25 mouse cellular contexts compared by ENCODE assay signal in the genomic region with DNA sequence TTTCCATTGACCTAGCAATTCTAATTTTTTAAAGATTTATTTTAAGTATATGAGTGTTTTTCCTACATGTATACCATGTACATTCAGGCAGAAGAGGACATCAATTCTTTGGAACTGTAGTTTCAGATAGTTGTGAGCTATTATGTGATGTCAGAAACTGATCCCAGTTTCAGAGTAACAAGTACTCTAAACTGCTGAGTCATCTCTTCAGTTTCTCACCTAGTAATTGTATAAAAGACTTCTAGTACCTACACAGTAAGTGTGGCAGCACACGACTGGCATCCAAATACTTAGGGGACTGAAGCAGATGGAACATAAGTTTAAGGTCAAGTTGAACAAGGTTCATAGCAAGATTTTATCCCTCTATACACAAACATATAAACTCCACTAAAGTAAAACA. TPM values are rescaled to one million over a fixed set of nuclear protein-coding genes. Genes with fewer than 3 reads are reported as not detected.
"Had no signal": no experiment of that assay in that cellular context is flagged by ENCODE, and none has a peak within 500 bp of the region (broad histone marks: within the 10 kb centered on the region; RNA-seq: fewer than 3 reads in every experiment).

No protein-coding gene starts in this region.

- DNase-seq: gastrocnemius, postnatal 14 days; gastrocnemius, postnatal 36 days; heart, adult 11 months; heart, adult 2 months; heart, postnatal 14 days; heart, postnatal 36 days; kidney, adult 11 months; kidney, adult 2 months; kidney, adult 9 months; kidney, postnatal 14 days; kidney, postnatal 36 days; left cerebral cortex, postnatal 4 days had no signal

- H3K4me1 ChIP-seq: hindbrain, embryonic 13.5 days; hindbrain, embryonic 15.5 days; kidney, embryonic 15.5 days had no signal

- H3K9ac ChIP-seq: heart, embryonic 13.5 days; heart, embryonic 15.5 days; hindbrain, embryonic 13.5 days; hindbrain, embryonic 15.5 days; kidney, embryonic 15.5 days; limb, embryonic 13.5 days; limb, embryonic 15.5 days; liver, embryonic 12.5 days; liver, embryonic 14.5 days had no signal

- H3K36me3 ChIP-seq: heart, embryonic 15.5 days; hindbrain, embryonic 13.5 days; hindbrain, embryonic 15.5 days; limb, embryonic 13.5 days; limb, embryonic 15.5 days had no signal

- H3K27me3 ChIP-seq: heart, embryonic 13.5 days; heart, embryonic 15.5 days; hindbrain, embryonic 13.5 days; hindbrain, embryonic 15.5 days; kidney, embryonic 15.5 days; limb, embryonic 13.5 days; limb, embryonic 15.5 days; liver, embryonic 12.5 days had no signal

- H3K4me2 ChIP-seq: heart, embryonic 11.5 days; heart, embryonic 13.5 days; heart, embryonic 15.5 days; hindbrain, embryonic 13.5 days; hindbrain, embryonic 15.5 days; kidney, embryonic 15.5 days; limb, embryonic 13.5 days; limb, embryonic 15.5 days; liver, embryonic 12.5 days had no signal

- H3K27ac ChIP-seq: heart, adult 2 months; heart, embryonic 13.5 days; heart, embryonic 15.5 days; hindbrain, embryonic 13.5 days; hindbrain, embryonic 15.5 days; hindbrain, postnatal 0 days; kidney, embryonic 15.5 days; kidney, postnatal 0 days; limb, embryonic 13.5 days; limb, embryonic 15.5 days; liver, embryonic 12.5 days; liver, embryonic 14.5 days had no signal

- H3K4me3 ChIP-seq: heart, adult 2 months; heart, embryonic 13.5 days; heart, embryonic 15.5 days; hindbrain, embryonic 13.5 days; hindbrain, embryonic 15.5 days; kidney, embryonic 15.5 days; limb, embryonic 13.5 days; limb, embryonic 15.5 days; liver, embryonic 12.5 days had no signal

- H3K9me3 ChIP-seq: heart, embryonic 13.5 days; heart, embryonic 15.5 days; hindbrain, embryonic 13.5 days; hindbrain, embryonic 15.5 days; kidney, embryonic 15.5 days; limb, embryonic 13.5 days; limb, embryonic 15.5 days; liver, embryonic 12.5 days had no signal

RNA-seq across cellular contexts. Expression of a gene that starts 38.2 kb away (rescaled TPM):
- total RNA-seq: hematopoietic stem cell, adult 5-6 weeks had no signal
